Mouse (Mus musculus) spleen, embryonic (tissue): ENCODE data around the gene Os9.

ENCODE experiments used
- CTCF ChIA-PET: fragments of 350-600 bp; sonication (Branson Sonifier 250); formaldehyde crosslinking; loops from one replicate; lab custom pipeline; 2022; lab: Charles Lee

Gene Os9

DNA sequence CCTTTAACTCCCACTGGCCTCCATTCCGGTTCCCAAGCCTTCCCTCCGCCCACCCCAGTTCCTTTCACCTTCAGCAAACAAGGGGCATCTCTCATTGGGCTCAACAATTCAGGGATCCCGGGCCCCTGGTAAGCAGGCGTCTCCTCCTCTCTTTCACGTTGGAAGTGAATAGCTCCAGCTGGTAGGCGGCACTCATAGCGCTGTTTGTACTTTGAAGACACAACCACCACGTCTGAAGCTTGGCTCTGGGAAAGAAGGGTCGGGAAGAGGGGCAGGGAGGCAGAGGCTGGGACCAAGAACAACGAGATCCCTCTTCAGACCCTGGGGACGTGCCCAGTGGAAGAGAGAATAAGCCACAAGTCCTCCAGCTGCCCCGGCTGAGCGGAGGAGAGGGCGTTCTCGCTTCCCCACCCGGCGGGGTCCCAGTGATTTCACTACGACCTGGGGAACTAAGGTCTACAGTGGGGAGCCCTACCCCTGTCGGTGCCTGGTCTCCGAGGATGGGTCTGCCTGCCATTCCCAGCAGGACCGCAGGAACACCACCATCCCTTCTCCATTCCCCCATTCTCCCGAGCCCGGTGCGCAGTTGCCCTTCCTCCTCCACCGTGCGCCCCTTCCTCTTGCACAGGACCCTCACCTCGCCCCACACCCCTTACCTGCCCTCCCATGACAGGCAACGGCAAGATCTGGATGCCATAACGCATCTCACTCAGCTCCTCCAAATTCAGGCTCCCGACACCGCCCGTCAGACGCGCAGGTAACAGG is 448 bp downstream of the Os9 start:
- CTCF ChIA-PET = no interaction called here

DNA sequence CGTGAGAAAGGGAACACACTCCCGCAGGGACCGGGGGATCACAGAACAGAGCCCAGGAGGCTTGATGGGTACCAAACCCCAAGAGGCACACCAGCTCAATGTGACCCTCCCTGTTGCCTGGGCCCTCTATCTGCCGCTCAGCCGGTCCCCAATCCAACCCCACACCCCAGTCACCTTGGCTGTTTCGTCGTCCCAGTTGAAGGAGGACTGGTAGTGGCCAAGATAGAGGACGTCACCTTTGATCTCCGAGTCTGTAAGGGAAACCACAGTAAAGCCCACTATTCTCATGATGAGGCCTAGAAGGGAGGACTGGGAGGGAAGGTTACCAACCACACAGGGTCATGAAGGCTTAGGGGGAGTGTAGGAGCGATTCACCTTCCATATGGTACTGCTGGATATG is 1.7 kb downstream of the Os9 start:
- CTCF ChIA-PET = no interaction called here

DNA sequence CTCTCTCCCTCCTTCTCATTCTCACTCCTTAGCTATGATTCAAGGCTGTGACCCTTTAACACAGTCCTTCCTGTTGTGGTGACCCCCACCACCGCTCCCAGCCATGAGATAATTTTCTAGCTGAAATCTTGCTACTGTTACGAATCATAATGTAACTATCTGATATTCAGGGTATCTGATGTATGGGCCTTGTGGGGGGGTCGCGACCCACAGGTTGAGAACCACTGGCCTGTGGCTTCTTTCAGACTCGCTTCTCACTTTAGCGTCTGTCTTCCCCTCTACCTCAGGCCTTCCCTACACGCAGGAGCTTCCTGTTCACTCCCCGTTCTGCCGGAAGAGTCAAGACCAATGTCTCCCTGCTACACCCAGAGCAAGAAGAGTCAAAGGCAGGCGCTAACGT is 2.5 kb downstream of the Os9 start:
- CTCF ChIA-PET = interaction anchor here (0.6 kb wide), 1 partner anchor 401 kb away, joined by 8 read pairs; no protein-coding TSS in a partner anchor

GRCm38 (mm10) chr10:127115068-127115467 is 5.9 kb downstream of the Os9 start:
- CTCF ChIA-PET = interaction anchor here (0.7 kb wide), 1 partner anchor 65 kb away, joined by 3 read pairs; no protein-coding TSS in a partner anchor

DNA sequence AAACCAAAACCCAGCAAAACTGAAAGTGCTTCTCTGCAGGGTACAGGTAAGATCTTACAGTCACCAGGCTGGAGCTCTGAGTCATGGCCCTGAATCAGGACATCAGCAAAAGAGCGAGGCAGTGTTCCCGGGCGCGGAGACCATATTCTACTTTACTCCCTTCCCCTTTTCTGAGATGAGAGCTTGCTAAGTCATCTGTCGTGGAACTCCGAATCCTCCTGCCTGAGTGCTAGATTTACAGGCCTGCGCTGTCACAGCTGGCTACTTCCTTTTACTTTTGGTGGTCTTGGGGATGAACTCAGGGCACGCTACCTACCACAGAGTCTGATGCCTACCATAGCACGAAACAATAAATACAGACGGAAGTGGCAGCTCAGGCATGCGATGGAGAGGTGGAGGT is 6.5 kb downstream of the Os9 start:
- CTCF ChIA-PET = interaction anchor here (0.6 to 1.2 kb wide), 3 partner anchors 9 to 117 kb away, joined by 3 to 5 read pairs (median 4); no protein-coding TSS in a partner anchor

DNA sequence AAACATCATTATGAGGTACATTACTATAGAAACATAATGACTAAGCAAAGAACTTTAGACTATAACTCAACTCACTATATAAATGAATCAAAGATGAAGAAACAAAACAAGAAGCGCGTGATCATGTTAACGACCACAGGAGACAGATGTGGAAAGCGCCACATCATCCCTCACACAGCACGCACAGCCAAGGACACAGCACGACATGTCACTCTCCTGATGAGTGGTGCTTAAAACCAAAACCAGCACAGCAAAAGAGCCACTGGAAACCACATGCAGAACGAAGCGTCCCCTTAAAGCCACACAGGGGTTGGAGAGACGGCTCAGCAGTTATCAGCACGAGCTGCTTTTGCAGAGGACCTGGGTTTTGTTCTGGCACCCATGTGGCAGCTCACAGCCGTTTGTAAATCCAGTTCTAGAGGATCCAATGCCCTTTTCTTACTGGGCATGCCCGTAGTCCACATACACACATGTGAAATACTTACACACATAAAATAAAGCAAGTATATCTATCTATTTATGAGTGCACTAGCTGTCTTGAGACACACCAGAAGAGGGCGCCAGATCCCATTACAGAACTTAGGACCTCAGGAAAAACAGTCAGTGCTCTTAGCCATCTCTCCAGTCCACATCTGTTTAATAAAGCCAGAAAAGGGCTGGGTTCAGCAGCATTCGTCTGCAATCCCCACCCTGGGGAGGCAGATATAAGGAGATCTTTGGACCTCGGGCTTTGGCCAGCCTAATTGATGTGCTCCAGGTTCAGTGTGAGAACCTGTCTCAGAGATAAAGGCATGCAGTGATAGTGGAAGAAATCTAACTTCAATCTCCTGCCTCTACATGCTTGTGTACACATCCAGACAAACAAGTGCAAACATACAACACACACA is 9.7 kb downstream of the Os9 start:
- CTCF ChIA-PET = interaction anchor here (0.6 kb wide), 2 partner anchors 42 to 980 kb away, joined by 3 to 9 read pairs; partner anchors contain the start of gene Baz2a

DNA sequence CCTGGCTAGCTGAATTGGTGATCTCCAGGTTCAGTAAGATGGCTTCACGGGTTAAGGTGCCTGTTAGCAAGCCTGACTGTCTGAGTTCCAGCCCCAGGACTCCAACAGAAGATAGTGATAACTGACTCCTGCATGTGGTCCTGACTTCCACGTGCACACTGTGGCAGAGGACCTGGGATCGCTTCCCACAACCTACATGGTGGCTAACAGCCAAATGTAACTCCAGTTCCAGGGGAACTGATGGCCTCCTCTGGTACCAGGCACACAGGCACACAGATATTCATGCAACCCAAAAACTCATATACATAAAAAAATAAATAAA is 12.7 kb downstream of the Os9 start:
- CTCF ChIA-PET = no interaction called here

DNA sequence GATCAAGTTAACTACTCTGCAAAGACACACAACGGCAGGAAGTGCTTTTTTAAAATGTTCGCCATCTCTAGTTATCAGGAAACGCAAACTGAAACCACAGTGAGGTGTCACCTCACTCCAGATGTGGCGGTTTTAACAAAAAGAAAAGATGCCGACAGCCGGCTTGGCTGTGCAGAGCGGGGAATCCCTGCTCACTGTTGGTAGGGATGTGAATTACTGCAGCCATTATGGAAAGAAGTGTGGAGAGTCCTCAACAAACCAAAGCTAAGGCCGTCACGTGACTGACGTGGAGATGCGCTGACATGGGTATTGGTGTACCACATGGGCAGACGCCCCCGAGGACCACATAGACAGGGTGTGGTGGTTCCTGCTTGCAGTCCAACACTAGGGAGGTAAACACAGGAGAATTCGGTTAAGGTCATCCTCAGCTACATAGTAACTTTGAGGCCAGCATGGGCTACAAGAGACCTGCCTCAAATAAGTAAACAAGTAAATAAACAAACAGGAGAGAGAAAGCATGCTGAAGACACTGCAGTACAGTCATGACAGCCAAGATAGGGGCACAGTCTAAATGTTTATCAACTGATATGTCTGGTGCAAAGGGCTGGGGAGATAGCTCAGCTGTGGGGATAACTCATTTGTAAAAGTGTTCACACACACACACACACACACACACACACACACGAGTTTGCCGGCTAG is 13.2 kb downstream of the Os9 start:
- CTCF ChIA-PET = no interaction called here

GRCm38 (mm10) chr10:127103631-127104030 is 17.3 kb downstream of the Os9 start:
- CTCF ChIA-PET = no interaction called here

GRCm38 (mm10) chr10:127101151-127101550 is 19.8 kb downstream of the Os9 start:
- CTCF ChIA-PET = no interaction called here

GRCm38 (mm10) chr10:127100414-127100813 is 20.5 kb downstream of the Os9 start:
- CTCF ChIA-PET = interaction anchor here (0.5 kb wide), 2 partner anchors 184 to 1673 kb away, joined by 4 to 7 read pairs; no protein-coding TSS in a partner anchor

DNA sequence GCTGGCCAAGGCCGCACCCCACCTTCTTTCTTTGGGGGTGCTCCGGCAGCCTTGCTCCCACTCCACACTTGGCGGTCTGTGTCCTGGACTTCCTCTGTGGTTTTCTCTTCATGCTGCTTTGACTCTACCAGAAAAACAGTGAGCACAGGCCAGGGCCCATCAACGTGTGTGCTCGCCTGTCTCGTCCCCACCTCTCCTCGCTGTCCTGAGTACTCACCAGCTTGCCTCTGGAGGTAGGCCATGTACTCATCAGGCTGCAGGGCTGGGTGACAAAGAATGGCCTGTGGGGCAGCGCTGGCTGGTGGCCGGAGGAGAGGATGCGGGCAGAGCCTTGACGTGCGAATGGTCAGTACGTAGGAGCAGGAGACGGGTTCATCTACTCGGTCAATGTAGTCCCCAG is 21.1 kb downstream of the Os9 start:
- CTCF ChIA-PET = interaction anchor here (0.5 kb wide), 2 partner anchors 183 to 1673 kb away, joined by 4 to 7 read pairs; no protein-coding TSS in a partner anchor

GRCm38 (mm10) chr10:127099191-127099590 is 21.7 kb downstream of the Os9 start:
- CTCF ChIA-PET = no interaction called here

- CTCF ChIA-PET = no interaction called here
Observed at GRCm38 (mm10) chr10:127098514-127098913, 22.4 kb downstream of the Os9 start.

GRCm38 (mm10) chr10:127094382-127094802 is 26.5 kb downstream of the Os9 start:
- CTCF ChIA-PET = interaction anchor here (0.6 kb wide), 1 partner anchor 522 kb away, joined by 3 read pairs; no protein-coding TSS in a partner anchor

DNA sequence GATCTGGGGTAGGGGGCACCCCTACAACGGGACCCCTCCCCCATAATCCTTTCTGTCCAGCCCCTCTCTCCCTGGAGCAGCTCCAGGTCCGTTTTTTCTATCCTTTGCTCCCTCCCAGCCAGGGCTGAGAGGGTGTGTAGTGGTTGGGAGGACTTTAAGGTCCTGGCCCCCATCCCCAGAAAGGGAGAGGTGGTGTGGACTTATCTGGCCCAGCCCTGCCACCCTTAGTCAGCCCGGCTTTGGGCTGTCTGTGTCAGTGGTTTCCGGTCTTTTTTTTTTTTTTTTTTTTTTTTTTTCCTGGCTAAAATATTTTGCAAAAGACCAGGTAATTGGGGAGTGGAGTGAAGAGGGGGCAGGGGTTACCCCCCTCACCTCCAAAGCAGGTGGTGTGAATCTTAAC is 28.2 kb downstream of the Os9 start:
- CTCF ChIA-PET = no interaction called here

DNA sequence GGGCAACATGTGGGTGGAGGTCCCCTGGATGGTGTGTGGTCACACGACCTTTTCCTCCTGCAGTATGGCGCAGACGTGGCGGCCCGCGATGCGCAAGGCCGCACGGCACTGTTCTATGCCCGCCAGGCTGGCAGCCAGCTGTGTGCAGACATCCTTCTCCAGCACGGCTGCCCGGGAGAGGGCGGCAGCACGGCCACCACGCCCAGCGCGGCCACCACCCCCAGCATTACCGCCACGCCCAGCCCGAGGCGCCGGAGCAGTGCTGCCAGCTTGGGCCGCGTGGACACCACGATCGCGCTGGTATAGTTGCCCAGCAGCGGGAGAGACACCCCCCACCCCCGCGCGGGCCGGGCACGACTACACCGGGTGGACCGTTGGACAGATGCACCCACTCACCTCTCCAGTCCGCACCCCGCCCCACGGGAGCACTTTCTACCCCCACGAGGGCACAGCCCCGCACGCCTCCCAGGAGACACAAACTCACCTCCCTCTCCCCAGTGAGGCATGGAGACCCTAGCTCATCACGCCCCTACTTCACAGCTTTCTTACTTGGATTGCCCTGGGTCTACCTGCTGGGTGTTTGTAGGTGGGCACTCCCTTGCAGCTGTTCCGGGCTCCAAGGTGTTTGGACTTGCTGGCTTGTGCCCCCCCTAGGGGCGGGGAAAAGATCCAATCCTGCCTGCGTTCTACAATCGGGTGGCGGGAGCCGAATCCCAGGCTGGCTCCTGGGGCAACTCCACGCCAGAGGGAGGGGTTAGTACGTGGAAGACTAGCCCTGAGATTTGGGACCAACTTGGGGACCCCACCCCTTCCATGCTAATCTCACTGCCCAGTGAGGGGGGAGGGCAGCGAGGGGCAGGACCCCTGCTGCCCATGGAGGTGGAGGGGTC is 29.2 kb downstream of the Os9 start:
- CTCF ChIA-PET = no interaction called here

- CTCF ChIA-PET = no interaction called here
Observed at GRCm38 (mm10) chr10:127090560-127091411, 30.1 kb downstream of the Os9 start.

- CTCF ChIA-PET = interaction anchor here (0.7 kb wide), 1 partner anchor 52 kb away, joined by 5 read pairs; no protein-coding TSS in a partner anchor
Observed at GRCm38 (mm10) chr10:127085633-127086032, 35.3 kb downstream of the Os9 start.

DNA sequence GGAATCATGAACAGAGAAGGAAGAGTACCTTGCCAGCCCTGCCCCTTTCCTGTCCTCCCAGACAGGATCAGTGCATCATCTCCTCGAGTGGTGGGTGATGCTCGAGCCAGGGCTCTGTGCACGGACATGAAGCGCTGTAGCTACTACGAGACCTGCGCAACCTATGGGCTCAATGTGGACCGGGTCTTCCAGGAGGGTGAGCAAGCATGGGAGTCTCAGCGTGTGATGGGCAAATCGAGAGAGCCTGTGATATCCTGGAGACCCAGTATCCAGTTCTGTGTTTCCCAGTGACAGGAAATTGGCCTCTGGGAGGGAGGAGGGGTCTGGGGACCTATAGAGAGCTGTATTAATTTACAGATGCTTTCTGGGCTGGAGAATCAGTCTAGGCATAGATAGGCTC is 35.9 kb downstream of the Os9 start:
- CTCF ChIA-PET = no interaction called here
